Mouse (Mus musculus): ENCODE data around the gene Gm15319. TPM values are rescaled to one million over a fixed set of nuclear protein-coding genes. Genes with fewer than 3 reads are reported as not detected.
"Not testable (repeated sequence)": the region's sequence is repeated elsewhere in the genome, so short reads cannot be mapped to it uniquely, and the experiment has no call there.

Gm15319 gene
- total and polyA plus RNA-seq, 3 experiments = 1.7 TPM; not detected in 2

DNA sequence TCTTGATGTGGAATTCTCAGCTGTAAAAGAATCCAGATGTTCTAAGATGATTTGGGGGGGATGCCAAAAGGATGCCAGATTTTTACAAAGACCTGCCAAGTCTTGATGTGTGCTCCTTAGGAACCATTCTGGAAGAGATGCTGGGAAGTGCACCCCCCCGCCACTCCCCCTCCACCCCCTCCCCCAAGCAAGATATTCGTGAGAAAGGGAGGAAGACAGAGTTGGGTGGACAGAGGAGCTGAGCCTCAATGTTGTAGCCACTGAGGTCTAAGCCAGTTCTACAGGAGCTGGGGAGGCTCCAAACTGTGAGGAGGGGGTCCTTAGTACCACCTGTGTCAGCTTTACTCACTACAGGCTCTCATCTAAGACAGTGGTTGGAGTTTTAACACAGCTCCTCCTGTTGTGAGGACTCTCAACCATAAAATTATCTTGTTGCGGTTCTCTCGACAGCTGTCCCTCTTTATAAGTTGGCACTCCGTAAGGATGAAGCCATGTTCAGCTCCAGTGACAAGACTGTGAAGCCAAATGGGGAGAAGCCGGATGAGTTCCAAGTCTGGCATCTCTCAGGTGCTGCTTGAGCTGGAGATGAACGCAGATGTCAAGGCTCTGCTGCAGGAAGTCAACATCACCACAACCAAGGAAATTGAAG is 17.7 kb upstream of the Gm15319 start:
- H3K4me1 ChIP-seq (ENCODE audit: insufficient read depth, low read depth, low read length); H3K9me3 ChIP-seq (replicated peaks); H3K4me3 ChIP-seq (ENCODE audit: low read depth, low read length); ATAC-seq (ENCODE audit: extremely low read depth, insufficient number of reproducible peaks, low FRiP score, poor library complexity, severe bottlenecking); DNase-seq (ENCODE audit: low spot score); H3K27me3 ChIP-seq (ENCODE audit: insufficient read depth, low read length); H3K36me3 ChIP-seq (replicated peaks): not testable (repeated sequence)

DNA sequence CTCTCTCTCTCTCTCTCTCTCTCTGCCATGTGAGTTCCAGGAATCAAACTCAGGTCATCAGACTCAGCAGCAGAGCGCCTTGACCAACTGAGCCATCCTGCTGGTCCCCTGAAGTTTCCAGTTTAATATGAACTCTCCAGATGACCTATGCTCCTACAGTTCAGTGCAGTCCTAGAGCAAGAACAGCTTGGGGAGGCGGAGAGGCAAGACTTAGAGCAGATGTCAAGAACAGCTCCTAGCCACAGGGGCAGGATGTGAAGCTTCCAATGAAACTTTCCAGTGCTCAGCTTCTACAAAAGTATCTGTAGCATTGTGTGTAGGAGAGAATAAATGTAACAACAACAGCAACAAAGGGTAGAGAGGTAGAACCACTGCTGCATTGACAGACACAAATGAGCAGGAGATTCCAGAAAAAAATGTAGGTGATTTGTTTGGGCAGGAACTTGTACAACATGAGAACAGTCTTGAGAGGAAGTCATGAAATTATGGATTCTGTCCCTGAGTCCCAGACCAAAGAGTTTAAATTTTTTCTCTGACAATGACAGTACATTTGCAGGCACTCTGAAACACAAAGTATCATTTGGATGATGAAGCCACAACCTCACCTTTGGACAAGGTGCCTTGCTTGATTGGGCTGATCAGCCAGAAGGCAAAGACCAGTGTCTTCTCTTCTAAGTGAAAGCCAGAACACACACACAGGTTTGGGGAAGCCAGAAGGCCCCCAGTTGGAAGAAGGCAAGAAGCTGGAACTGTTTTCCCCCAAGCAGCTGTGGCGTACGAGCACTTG is 16.8 kb upstream of the Gm15319 start:
- DNase-seq (ENCODE audit: low spot score); H3K27me3 ChIP-seq (ENCODE audit: insufficient read depth, low read length); H3K4me1 ChIP-seq (ENCODE audit: insufficient read depth, low read depth, low read length); H3K4me3 ChIP-seq (ENCODE audit: low read depth, low read length); H3K9me3 ChIP-seq (replicated peaks); H3K36me3 ChIP-seq (replicated peaks): not testable (repeated sequence)
- ATAC-seq (ENCODE audit: extremely low read depth, insufficient number of reproducible peaks, low FRiP score, poor library complexity, severe bottlenecking) = peak; percentile 36; the same call in 1 of the 2 replicates

DNA sequence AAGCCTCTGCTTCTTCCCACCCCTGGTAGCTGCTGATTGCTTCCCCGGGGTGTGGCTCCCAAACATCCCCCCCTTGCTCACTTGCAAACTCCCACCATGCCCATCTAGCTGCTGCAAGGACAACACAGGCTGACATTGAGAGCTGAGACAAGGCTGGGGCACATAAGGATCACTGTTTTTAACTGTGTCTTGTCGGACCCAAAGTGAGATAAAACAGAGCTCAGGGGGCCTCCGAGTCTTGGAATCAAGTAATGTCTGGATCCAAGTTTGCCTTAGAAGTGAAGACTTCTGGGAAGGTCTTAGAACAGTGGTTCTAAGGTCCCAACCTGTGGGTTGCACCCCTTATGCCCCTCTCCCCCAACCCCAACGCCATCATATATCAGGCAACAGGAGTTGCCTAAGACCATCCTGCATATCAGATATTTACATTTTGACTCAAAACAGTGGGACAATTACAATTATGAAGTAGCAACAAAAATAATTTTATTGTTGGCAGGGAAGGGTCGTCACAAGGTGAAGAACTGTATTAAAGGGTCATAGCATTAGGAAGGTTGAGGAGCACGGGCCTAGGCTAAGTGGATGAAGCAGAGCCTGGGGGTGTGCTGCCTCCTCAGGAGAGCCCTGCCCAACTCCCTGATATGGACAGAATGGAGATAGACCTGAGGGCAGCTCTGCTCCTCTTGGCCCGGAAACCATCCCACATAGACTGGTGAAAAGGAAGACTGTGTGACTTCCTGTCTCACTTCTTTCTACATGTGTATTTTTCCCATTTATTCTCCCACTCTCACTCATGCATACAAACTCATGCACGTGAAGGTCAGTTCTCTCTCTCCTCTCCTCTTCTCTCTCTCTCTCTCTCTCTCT is 16.0 kb upstream of the Gm15319 start:
- not testable (repeated sequence) for H3K27me3 ChIP-seq (ENCODE audit: insufficient read depth, low read length); DNase-seq (ENCODE audit: low spot score); H3K9me3 ChIP-seq (replicated peaks); H3K4me3 ChIP-seq (ENCODE audit: low read depth, low read length); H3K4me1 ChIP-seq (ENCODE audit: insufficient read depth, low read depth, low read length); H3K36me3 ChIP-seq (replicated peaks)
- peak; percentile 46 for ATAC-seq (ENCODE audit: extremely low read depth, insufficient number of reproducible peaks, low FRiP score, poor library complexity, severe bottlenecking)

DNA sequence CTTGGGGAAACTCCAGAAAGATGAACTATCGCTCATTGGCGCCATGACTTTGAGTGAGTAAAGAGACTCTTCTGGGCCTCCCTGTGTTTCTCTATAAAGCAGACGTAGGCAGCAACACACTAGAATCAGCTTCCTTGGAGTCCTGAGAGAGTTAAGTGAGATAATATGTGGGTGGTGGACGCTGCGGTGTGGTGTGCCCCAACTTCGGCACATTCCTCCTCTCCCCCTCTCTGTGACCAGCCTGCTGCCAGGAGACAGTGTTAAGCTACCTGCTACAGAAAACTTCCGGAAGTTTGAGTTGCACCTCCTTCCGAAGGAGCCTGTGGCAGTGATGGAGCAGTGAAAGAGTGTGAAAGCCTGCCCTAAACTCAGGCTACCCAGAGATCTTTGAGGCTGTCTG is 15.3 kb upstream of the Gm15319 start:
- not testable (repeated sequence) for DNase-seq (ENCODE audit: low spot score); H3K27me3 ChIP-seq (ENCODE audit: insufficient read depth, low read length); H3K4me1 ChIP-seq (ENCODE audit: insufficient read depth, low read depth, low read length); H3K36me3 ChIP-seq (replicated peaks); H3K4me3 ChIP-seq (ENCODE audit: low read depth, low read length); H3K9me3 ChIP-seq (replicated peaks); ATAC-seq (ENCODE audit: extremely low read depth, insufficient number of reproducible peaks, low FRiP score, poor library complexity, severe bottlenecking)

DNA sequence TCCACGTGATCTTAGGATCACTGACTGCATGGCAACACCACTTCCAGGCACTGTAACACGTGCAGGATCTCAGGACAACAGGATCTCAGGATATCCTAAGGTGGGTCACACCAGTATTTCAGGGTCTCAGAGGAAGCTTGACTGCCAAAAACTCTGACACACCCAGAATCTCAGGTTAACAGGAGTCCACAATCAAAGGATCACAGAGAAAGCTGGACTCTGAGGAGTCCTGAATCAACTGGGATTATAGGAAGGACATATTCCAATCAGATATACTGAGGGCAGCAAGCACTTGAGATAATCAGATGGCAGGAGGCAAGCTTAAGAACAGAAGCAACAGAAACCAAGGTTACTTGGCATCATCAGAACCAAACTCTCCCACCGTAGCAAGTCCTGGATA is 12.7 kb upstream of the Gm15319 start:
- DNase-seq (ENCODE audit: low spot score); H3K27me3 ChIP-seq (ENCODE audit: insufficient read depth, low read length); H3K9me3 ChIP-seq (replicated peaks); H3K36me3 ChIP-seq (replicated peaks); H3K4me1 ChIP-seq (ENCODE audit: insufficient read depth, low read depth, low read length); H3K4me3 ChIP-seq (ENCODE audit: low read depth, low read length); ATAC-seq (ENCODE audit: extremely low read depth, insufficient number of reproducible peaks, low FRiP score, poor library complexity, severe bottlenecking): not testable (repeated sequence)

DNA sequence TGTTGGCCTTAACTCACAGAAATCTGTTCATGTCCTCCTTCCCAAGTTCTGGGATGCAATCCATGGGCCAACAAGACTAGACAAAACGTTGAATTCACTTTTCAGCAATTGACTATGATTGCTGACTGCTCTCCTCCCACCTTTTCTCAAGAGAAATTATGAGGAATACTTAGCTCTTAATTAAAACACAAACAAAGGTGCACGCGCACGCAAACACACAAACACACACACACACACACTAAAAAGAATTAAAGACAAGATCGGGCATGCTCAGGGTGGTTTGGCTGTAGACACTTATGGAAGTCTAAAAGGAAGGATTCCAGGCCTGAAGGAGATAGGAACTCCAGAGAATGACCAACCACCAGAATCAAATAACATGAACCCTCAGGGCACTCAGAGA is 6.6 kb downstream of the Gm15319 start:
- ATAC-seq (ENCODE audit: extremely low read depth, insufficient number of reproducible peaks, low FRiP score, poor library complexity, severe bottlenecking); DNase-seq (ENCODE audit: low spot score); H3K4me3 ChIP-seq (ENCODE audit: low read depth, low read length); H3K27me3 ChIP-seq (ENCODE audit: insufficient read depth, low read length); H3K9me3 ChIP-seq (replicated peaks); H3K36me3 ChIP-seq (replicated peaks); H3K4me1 ChIP-seq (ENCODE audit: insufficient read depth, low read depth, low read length): not testable (repeated sequence)

DNA sequence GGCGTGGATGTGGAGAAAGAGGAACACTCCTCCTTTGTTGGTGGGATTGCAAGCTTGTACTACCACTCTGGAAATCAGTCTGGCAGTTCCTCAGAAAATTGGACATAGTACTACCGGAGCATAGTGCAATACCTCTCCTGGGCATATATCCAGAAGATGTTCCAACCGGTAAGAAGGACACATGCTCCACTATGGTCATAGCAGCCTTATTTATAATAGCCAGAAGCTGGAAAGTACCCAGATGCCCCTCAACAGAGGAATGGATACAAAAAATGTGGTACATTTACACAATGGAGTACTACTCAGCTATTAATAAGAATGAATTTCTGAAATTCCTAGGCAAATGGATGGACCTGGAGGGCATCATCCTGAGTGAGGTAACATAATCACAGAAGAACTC is 9.4 kb downstream of the Gm15319 start:
- H3K27me3 ChIP-seq (ENCODE audit: insufficient read depth, low read length); H3K4me1 ChIP-seq (ENCODE audit: insufficient read depth, low read depth, low read length); H3K4me3 ChIP-seq (ENCODE audit: low read depth, low read length); H3K9me3 ChIP-seq (replicated peaks); H3K36me3 ChIP-seq (replicated peaks); ATAC-seq (ENCODE audit: extremely low read depth, insufficient number of reproducible peaks, low FRiP score, poor library complexity, severe bottlenecking); DNase-seq (ENCODE audit: low spot score): not testable (repeated sequence)

DNA sequence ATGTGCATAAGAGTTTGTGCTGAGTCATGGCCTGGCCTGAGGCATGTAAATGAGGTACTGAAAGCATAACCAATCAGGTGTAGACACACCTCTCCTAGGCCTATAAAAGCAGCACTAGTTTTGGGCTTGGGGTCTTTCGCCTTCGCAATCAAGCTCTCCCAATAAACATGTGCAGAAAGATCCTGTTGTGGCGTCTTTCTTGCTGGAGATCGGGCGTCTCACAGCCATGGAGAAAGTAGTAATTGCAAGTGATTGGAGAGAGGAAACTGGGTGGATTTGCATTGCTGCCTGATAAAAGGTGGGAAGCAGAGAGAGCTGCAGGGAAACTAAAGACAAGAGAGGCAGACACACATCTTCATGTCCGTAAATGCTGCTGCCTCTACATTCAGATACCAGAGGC is 60.3 kb downstream of the Gm15319 start:
- H3K4me1 ChIP-seq (ENCODE audit: insufficient read depth, low read depth, low read length); DNase-seq (ENCODE audit: low spot score); ATAC-seq (ENCODE audit: extremely low read depth, insufficient number of reproducible peaks, low FRiP score, poor library complexity, severe bottlenecking); H3K4me3 ChIP-seq (ENCODE audit: low read depth, low read length); H3K36me3 ChIP-seq (replicated peaks); H3K9me3 ChIP-seq (replicated peaks); H3K27me3 ChIP-seq (ENCODE audit: insufficient read depth, low read length): not testable (repeated sequence)

DNA sequence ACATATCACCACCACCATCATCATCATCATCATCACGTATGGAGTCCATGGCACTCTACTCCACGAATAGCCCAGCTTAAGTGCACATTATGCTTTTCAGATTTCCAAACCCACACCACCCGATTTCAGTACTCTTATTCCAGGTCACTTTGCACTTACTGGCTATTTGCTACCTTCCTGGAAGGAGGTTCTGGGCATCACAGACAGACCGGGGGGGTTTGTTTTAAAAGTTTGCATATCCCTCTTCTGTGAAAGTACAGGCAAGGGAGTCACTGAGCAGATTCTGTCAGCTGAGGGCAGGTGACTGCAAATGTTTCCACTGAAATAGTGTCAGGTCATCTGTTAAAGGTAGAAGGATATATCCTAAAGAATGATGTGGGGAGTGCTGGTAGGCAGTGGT is 63.0 kb downstream of the Gm15319 start:
- not testable (repeated sequence) for H3K36me3 ChIP-seq (replicated peaks); H3K27me3 ChIP-seq (ENCODE audit: insufficient read depth, low read length); H3K4me1 ChIP-seq (ENCODE audit: insufficient read depth, low read depth, low read length); ATAC-seq (ENCODE audit: extremely low read depth, insufficient number of reproducible peaks, low FRiP score, poor library complexity, severe bottlenecking); H3K9me3 ChIP-seq (replicated peaks); DNase-seq (ENCODE audit: low spot score); H3K4me3 ChIP-seq (ENCODE audit: low read depth, low read length)

DNA sequence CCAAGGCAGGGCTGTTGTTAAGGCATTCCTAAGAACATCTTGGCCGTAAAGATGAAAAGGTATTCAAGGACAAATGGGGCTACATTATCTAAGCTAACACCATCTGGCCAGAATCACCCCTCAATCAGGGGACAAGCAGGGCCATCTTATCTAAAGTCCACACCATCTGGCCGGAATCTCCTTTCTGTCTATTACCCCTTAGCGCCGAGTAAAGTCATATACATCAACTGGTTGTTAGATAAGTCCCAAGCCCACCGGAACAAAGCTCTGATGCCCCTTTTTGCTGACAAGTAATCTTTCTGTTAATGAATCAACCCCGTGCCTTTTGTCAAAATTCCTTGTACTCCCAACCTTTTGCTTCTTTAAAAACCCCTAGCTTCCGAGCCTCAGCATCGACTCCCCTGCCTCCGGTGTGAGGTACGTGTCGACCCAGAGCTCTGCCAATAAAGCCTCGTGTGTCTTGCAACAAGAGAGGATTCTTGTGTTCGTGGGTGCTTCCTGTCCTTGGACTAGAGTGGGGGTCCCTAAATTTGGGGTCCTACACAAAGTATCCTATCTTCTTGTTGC is 65.0 kb downstream of the Gm15319 start:
- not testable (repeated sequence) for H3K36me3 ChIP-seq (replicated peaks); DNase-seq (ENCODE audit: low spot score); H3K4me1 ChIP-seq (ENCODE audit: insufficient read depth, low read depth, low read length); ATAC-seq (ENCODE audit: extremely low read depth, insufficient number of reproducible peaks, low FRiP score, poor library complexity, severe bottlenecking); H3K27me3 ChIP-seq (ENCODE audit: insufficient read depth, low read length); H3K4me3 ChIP-seq (ENCODE audit: low read depth, low read length); H3K9me3 ChIP-seq (replicated peaks)

Measured in G1E (cell line).